Mouse (Mus musculus) central nervous system, embryonic 11.5 days (tissue): ENCODE measurements around the gene Nap1l2. TPM values are rescaled to one million over a fixed set of nuclear protein-coding genes. Genes with fewer than 3 reads are reported as not detected.

ENCODE experiments used
- polyA plus RNA-seq: library from polyadenylated mRNA; depleted of rRNA; stranded (reverse); fragments of >200 nt; gene quantifications from 2 replicates; pipeline ENCODE4 v1.2.3, GENCODE M21; 2012; rRNA removed

The Nap1l2 gene
- polyA plus RNA-seq, result 13.3 and 15.7 TPM in 2 replicates

GRCm38 (mm10) chrX:103186431-103186786, at the start of gene Nap1l2:
Gene Nap1l2, minus strand, starts transcription at chrX:103186640.

Other genes starting within 250 kb of the Nap1l2 start
- gene Cdx4, start 134.8 kb upstream of the Nap1l2 start, polyA plus RNA-seq, result not detected in 2 replicates
- 5.6 and 6.3 TPM in 2 replicates for gene Chic1, start 169.8 kb upstream of the Nap1l2 start, polyA plus RNA-seq
- 0.99 and 1.5 TPM in 2 replicates for gene Tsx, start 227.8 kb upstream of the Nap1l2 start, polyA plus RNA-seq
- gene Gm26992, start 235.4 kb upstream of the Nap1l2 start, polyA plus RNA-seq, result 0.63 TPM in 1 of 2 replicates, not detected in the other